Mouse (Mus musculus): ENCODE measurements at regions not wholly inside any gene's neighbourhood (a gene's known extent, or its start where the extent isn't known, plus 50 kb on each side); places are given as distances from the start of the nearest gene placed in this dataset.

DNA sequence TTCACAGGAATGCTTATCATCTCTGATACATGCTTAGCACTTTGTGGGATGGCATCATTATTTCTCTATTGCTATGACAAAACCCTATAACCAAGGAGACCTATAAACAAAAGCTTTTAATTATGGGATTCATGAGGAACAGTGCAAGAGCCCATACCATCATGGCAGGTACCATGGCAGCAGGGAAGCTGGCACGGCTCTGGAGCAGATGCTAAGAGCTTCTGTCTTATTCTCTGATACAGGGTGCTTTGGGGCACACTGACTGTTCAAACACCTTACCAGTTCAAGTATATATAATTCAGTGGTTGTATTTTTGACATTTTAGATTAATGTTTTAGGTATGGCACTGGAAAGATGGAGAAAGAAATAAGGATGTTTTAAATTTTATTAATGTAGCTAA, 952.2 kb upstream of the Sel1l start:
- TF ChIP-seq CTCF (IDR thresholded peaks at IDR 0.05; ENCODE audit: low read depth, low read length) (no peak), POLR2A (IDR thresholded peaks at IDR 0.05; ENCODE audit: borderline replicate concordance, low read depth, low read length) (no peak)
